Mouse (Mus musculus): ENCODE measurements around the gene Smarcd2. TPM values are rescaled to one million over a fixed set of nuclear protein-coding genes. Genes with fewer than 3 reads are reported as not detected.

Smarcd2 gene
- total and polyA plus RNA-seq, 3 experiments, result 94.3 to 116 (median 110) TPM

- Histone ChIP-seq H3K27me3 (replicated peaks) (no peaks in the 10 kb centered on the region), H3K4me1 (ENCODE audit: control insufficient read depth in 1 of 2, insufficient read depth in 2 of 2) (peaks cover 15 to 61% of the 10 kb centered on the region in 2 experiments), H3K36me3 (replicated peaks in 1 of 2; ENCODE audit: control insufficient read depth in 1 of 2, insufficient read depth in 1 of 2, low read length in 1 of 2) (peaks cover 38 to 52% of the 10 kb centered on the region in 2 experiments), H3K79me2 (replicated peaks; ENCODE audit: control insufficient read depth, extremely low read depth, insufficient read depth, poor library complexity, severe bottlenecking) (peaks cover 40% of the 10 kb centered on the region), H3K27ac (ENCODE audit: insufficient read depth, low read depth) (peak overlapping the region; percentile 54; the same call in 1 of the 2 replicates), H3K9ac (ENCODE audit: insufficient read depth, low read depth) (no peak overlapping the region), H3K9me3 (replicated peaks; ENCODE audit: low read length) (no peaks in the 10 kb centered on the region), H3K4me3 (replicated peaks in 1 of 3; ENCODE audit: low read depth in 2 of 3, low read length in 2 of 3, poor library complexity in 1 of 3) (no peak overlapping the region), H3K4me2 (ENCODE audit: insufficient read depth, low read depth, poor library complexity, severe bottlenecking) (0 out of 2 replicates have a peak overlapping the region, but pooled peaks have one; percentile 2)
- dilution Hi-C loops (cut with MboI; ENCODE audit: extremely low pct_ligation_motif_present, extremely low pct_unique_long_range_greater_than_20kb, low sequenced_read_pairs) (no loop called here), in situ Hi-C loops (cut with MboI; ENCODE audit: low pct_ligation_motif_present, low pct_unique_long_range_greater_than_20kb, low sequenced_read_pairs) (no loop called here)
- DNase-seq (ENCODE audit: extremely low read depth), result peak; percentile 71
- TF ChIP-seq SIN3A (IDR thresholded peaks at IDR 0.05; ENCODE audit: low read length), result 0 out of 2 replicates have a peak, but pooled peaks have one; percentile 35
- TF ChIP-seq TCF12 (IDR thresholded peaks at IDR 0.05; ENCODE audit: low read depth, low read length), result peak; percentile 15; the same call in 1 of the 2 replicates
- TF ChIP-seq HCFC1 (IDR thresholded peaks at IDR 0.05; ENCODE audit: low read depth, low read length), result no peak
These were observed 3.7 kb downstream of the Smarcd2 start for GRCm38 (mm10) chr11:106269060-106269431.

- H3K36me3 ChIP-seq (replicated peaks in 1 of 2; ENCODE audit: control insufficient read depth in 1 of 2, insufficient read depth in 1 of 2, low read length in 1 of 2), result peaks cover 44 to 58% of the 10 kb centered on the region in 2 experiments
- in situ Hi-C loops (cut with MboI; ENCODE audit: low pct_ligation_motif_present, low pct_unique_long_range_greater_than_20kb, low sequenced_read_pairs) (no loop called here), dilution Hi-C loops (cut with MboI; ENCODE audit: extremely low pct_ligation_motif_present, extremely low pct_unique_long_range_greater_than_20kb, low sequenced_read_pairs) (no loop called here)
- H3K27ac ChIP-seq (ENCODE audit: insufficient read depth, low read depth), result no peak overlapping the region
- peaks cover 15 to 57% of the 10 kb centered on the region in 2 experiments for H3K4me1 ChIP-seq (ENCODE audit: control insufficient read depth in 1 of 2, insufficient read depth in 2 of 2)
- H3K27me3 ChIP-seq (replicated peaks), result no peaks in the 10 kb centered on the region
- 0 out of 2 replicates have a peak overlapping the region, but pooled peaks have one; percentile 2 for H3K4me2 ChIP-seq (ENCODE audit: insufficient read depth, low read depth, poor library complexity, severe bottlenecking)
- peaks cover 40% of the 10 kb centered on the region for H3K79me2 ChIP-seq (replicated peaks; ENCODE audit: control insufficient read depth, extremely low read depth, insufficient read depth, poor library complexity, severe bottlenecking)
- no peak for DNase-seq (ENCODE audit: extremely low read depth)
- no peak overlapping the region for H3K9ac ChIP-seq (ENCODE audit: insufficient read depth, low read depth)
- H3K9me3 ChIP-seq (replicated peaks; ENCODE audit: low read length), result no peaks in the 10 kb centered on the region
- TF ChIP-seq SIN3A (IDR thresholded peaks at IDR 0.05; ENCODE audit: low read length) (peak; percentile 11; the same call in 1 of the 2 replicates), POLR2A (IDR thresholded peaks at IDR 0.05; ENCODE audit: low read depth, low read length) (no peak), TCF12 (IDR thresholded peaks at IDR 0.05; ENCODE audit: low read depth, low read length) (no peak), CHD2 (IDR thresholded peaks at IDR 0.05; ENCODE audit: low read length) (no peak), UBTF (IDR thresholded peaks at IDR 0.05; ENCODE audit: low read depth, low read length) (no peak), USF2 (conservative IDR thresholded peaks at IDR 0.05; ENCODE audit: low read depth, low read length) (no peak), PAX5 (IDR thresholded peaks at IDR 0.05; ENCODE audit: low read length) (no peak)
- H3K4me3 ChIP-seq (replicated peaks in 1 of 3; ENCODE audit: low read depth in 2 of 3, low read length in 2 of 3, poor library complexity in 1 of 3), result no peak overlapping the region
These were observed 4.3 kb downstream of the Smarcd2 start for GRCm38 (mm10) chr11:106268326-106269059.

GRCm38 (mm10) chr11:106267871-106268270 is 4.9 kb downstream of the Smarcd2 start:
- Histone ChIP-seq H3K4me3 (replicated peaks in 1 of 3; ENCODE audit: low read depth in 2 of 3, low read length in 2 of 3, poor library complexity in 1 of 3) (no peak overlapping the region), H3K27me3 (replicated peaks) (no peaks in the 10 kb centered on the region), H3K4me2 (ENCODE audit: insufficient read depth, low read depth, poor library complexity, severe bottlenecking) (no peak overlapping the region), H3K9ac (ENCODE audit: insufficient read depth, low read depth) (no peak overlapping the region), H3K4me1 (ENCODE audit: control insufficient read depth in 1 of 2, insufficient read depth in 2 of 2) (peaks cover 15 to 57% of the 10 kb centered on the region in 2 experiments), H3K79me2 (replicated peaks; ENCODE audit: control insufficient read depth, extremely low read depth, insufficient read depth, poor library complexity, severe bottlenecking) (peaks cover 40% of the 10 kb centered on the region), H3K27ac (ENCODE audit: insufficient read depth, low read depth) (no peak overlapping the region), H3K9me3 (replicated peaks; ENCODE audit: low read length) (no peaks in the 10 kb centered on the region), H3K36me3 (replicated peaks in 1 of 2; ENCODE audit: control insufficient read depth in 1 of 2, insufficient read depth in 1 of 2, low read length in 1 of 2) (peaks cover 50 to 64% of the 10 kb centered on the region in 2 experiments)
- no peak for DNase-seq (ENCODE audit: extremely low read depth)
- in situ Hi-C loops (cut with MboI; ENCODE audit: low pct_ligation_motif_present, low pct_unique_long_range_greater_than_20kb, low sequenced_read_pairs) (no loop called here), dilution Hi-C loops (cut with MboI; ENCODE audit: extremely low pct_ligation_motif_present, extremely low pct_unique_long_range_greater_than_20kb, low sequenced_read_pairs) (no loop called here)
- TF ChIP-seq RAD21 (IDR thresholded peaks at IDR 0.05; ENCODE audit: low read depth, low read length) (no peak), CHD1 (IDR thresholded peaks at IDR 0.05; ENCODE audit: low read depth, low read length) (no peak)
